Mouse (Mus musculus) heart, postnatal 36 days (tissue): ENCODE data around the gene Sos2. TPM values are rescaled to one million over a fixed set of nuclear protein-coding genes. Genes with fewer than 3 reads are reported as not detected.
"Not testable (repeated sequence)": the region's sequence is repeated elsewhere in the genome, so short reads cannot be mapped to it uniquely, and the experiment has no call there.

ENCODE experiments used
- DNase-seq, 2 experiments: peaks; one replicate each; pipeline ENCODE4 v3.0.0; 2021 to 2022
- intact Hi-C: fragments of 180-260 bp; cut with DNase I; formaldehyde crosslinking; loops from one replicate; pipeline ENCODE4 v1.15.1; 2025
- total RNA-seq, 2 experiments: library from RNA; stranded (reverse); gene quantifications; 2 replicates each; pipeline ENCODE4 v1.2.3; 2021

Gene Sos2
- total RNA-seq, 2 experiments from 2014 or later: 35.5 to 36.2 TPM

GRCm38 (mm10) chr12:69579623-69580022, 102.0 kb downstream of the Sos2 start:
- intact Hi-C loops: loop anchor here (5.0 to 10.0 kb wide), 3 partner anchors 103 to 375 kb away; partner anchors contain the start of genes Gm49384 and Sos2
- DNase-seq: no peak

GRCm38 (mm10) chr12:69576120-69576627, 105.5 kb downstream of the Sos2 start:
- intact Hi-C loops: no loop called here

GRCm38 (mm10) chr12:69573916-69574881, 107.5 kb downstream of the Sos2 start:
- intact Hi-C loops: loop anchor here (1.0 to 5.0 kb wide), 5 partner anchors 71 to 217 kb away; partner anchors contain the start of gene Nemf
- peak; percentile 82 to 85 for DNase-seq

More at GRCm38 (mm10) chr12:69576120-69576627, 105.5 kb downstream of the Sos2 start:
- no peak for DNase-seq

GRCm38 (mm10) chr12:69573271-69573670, 108.4 kb downstream of the Sos2 start:
- intact Hi-C loops: loop anchor here (5.0 kb wide), 2 partner anchors 111 to 126 kb away; no protein-coding TSS in a partner anchor
- no peak for DNase-seq

- intact Hi-C loops: loop anchor here (5.0 kb wide), 2 partner anchors 108 to 123 kb away; no protein-coding TSS in a partner anchor
- DNase-seq: no peak
Measured at GRCm38 (mm10) chr12:69569926-69570325, 111.7 kb downstream of the Sos2 start.

GRCm38 (mm10) chr12:69568266-69568665, 113.4 kb downstream of the Sos2 start:
- DNase-seq: no peak
- intact Hi-C loops: no loop called here

- DNase-seq, intact Hi-C loops: not testable (repeated sequence)
Measured at GRCm38 (mm10) chr12:69561006-69561405, 120.6 kb downstream of the Sos2 start.

- DNase-seq: no peak
- intact Hi-C loops: no loop called here
Measured at GRCm38 (mm10) chr12:69556221-69556861, 125.3 kb downstream of the Sos2 start.

GRCm38 (mm10) chr12:69545456-69546178, 136.0 kb downstream of the Sos2 start:
- intact Hi-C loops: no loop called here

GRCm38 (mm10) chr12:69544994-69545393, 136.7 kb downstream of the Sos2 start:
- intact Hi-C loops: no loop called here
- no peak for DNase-seq

More at GRCm38 (mm10) chr12:69545456-69546178, 136.0 kb downstream of the Sos2 start:
- no peak for DNase-seq

GRCm38 (mm10) chr12:69544562-69544961, 137.1 kb downstream of the Sos2 start:
- intact Hi-C loops: no loop called here

GRCm38 (mm10) chr12:69542376-69542775, 139.3 kb downstream of the Sos2 start:
- DNase-seq: no peak

More at GRCm38 (mm10) chr12:69544562-69544961, 137.1 kb downstream of the Sos2 start:
- DNase-seq: no peak

GRCm38 (mm10) chr12:69541663-69542062, 140.0 kb downstream of the Sos2 start:
- DNase-seq: peak in 1 of 2 experiments; percentile 17
- intact Hi-C loops: no loop called here

More at GRCm38 (mm10) chr12:69542376-69542775, 139.3 kb downstream of the Sos2 start:
- intact Hi-C loops: no loop called here

- intact Hi-C loops: no loop called here
Measured at GRCm38 (mm10) chr12:69539353-69539752, 142.3 kb downstream of the Sos2 start.

GRCm38 (mm10) chr12:69538362-69538950, 143.2 kb downstream of the Sos2 start:
- intact Hi-C loops: no loop called here
- DNase-seq: peak in 1 of 2 experiments; percentile 37

More at GRCm38 (mm10) chr12:69539353-69539752, 142.3 kb downstream of the Sos2 start:
- DNase-seq: no peak

GRCm38 (mm10) chr12:69537675-69538361, 143.8 kb downstream of the Sos2 start:
- peak; percentile 58 to 72 for DNase-seq
- intact Hi-C loops: loop anchor here (1.0 kb wide), 1 partner anchor 36 kb away; no protein-coding TSS in a partner anchor

GRCm38 (mm10) chr12:69537243-69537674, 144.4 kb downstream of the Sos2 start:
- peak; percentile 59 for DNase-seq

GRCm38 (mm10) chr12:69536616-69537242, 144.9 kb downstream of the Sos2 start:
- intact Hi-C loops: loop anchor here (1.0 kb wide), 1 partner anchor 34 kb away; no protein-coding TSS in a partner anchor
- no peak for DNase-seq

More at GRCm38 (mm10) chr12:69537243-69537674, 144.4 kb downstream of the Sos2 start:
- intact Hi-C loops: loop anchor here (1.0 kb wide), 1 partner anchor 35 kb away; no protein-coding TSS in a partner anchor
